Mouse (Mus musculus) mammary gland, adult 2 months (tissue): ENCODE measurements around the gene Parvg. TPM values are rescaled to one million over a fixed set of nuclear protein-coding genes. Genes with fewer than 3 reads are reported as not detected.

Experiments
- polyA plus RNA-seq: library from polyadenylated mRNA; depleted of rRNA; stranded (reverse); fragments of >200 nt; gene quantifications from 2 replicates; pipeline ENCODE4 v1.2.3, GENCODE M21; 2012; ENCODE audit warnings: low replicate concordance; rRNA removed

The Parvg gene
- polyA plus RNA-seq, result 23.3 and 24.2 TPM in 2 replicates

DNA sequence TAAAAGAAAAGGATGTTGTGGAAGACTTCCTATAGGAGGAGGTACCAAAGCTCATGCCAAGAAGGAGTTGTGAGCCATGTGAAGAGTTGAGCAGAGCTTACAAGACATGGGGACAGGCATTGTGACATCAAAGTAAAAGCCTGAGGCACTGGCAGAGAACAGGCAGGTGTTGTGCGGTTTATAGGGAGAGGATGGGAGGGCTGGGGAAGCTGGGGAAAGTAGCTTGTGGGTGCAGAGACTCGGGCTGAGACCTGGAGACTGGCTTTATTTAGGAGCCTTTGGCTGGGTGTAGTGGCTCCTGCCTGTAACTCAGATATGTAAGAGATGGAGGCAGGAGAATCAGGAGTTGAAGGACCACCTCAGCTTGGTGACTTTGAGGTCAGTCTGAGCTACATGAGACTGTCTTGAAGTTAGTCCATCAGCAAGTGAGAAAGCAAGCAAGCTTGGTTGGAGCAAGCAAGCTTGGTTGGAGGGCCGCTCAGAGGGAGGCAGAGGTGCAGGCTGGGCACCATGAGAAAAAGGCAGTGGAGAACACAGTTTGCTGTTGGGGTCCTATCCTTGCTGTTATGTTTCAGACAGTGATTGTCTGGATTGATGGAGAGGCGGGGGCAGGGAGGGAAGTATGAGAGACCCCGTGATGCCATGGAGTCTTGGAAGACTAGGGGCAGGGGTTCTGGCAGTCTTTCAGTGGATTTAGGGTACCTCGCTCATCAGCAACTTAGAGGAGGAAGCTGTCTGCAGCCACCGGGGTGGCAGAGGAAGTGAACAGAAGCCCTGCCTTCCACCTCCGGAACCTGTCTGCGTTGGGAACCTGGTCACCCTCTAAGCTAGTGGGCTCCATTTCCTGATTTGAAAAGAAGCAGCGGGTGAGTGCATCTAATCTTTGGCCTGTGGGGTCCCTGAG, at the start of gene Parvg:
Gene Parvg (plus strand): TSS at position 61 of the 904 bp plus-strand sequence.

Other genes with a start within 250 kb of the Parvg start
- gene Sult4a1, start 218.3 kb upstream of the Parvg start, polyA plus RNA-seq, result not detected in 2 replicates
- 0.41 and 1.8 TPM in 2 replicates for gene Pnpla5, start 200.9 kb upstream of the Parvg start, polyA plus RNA-seq
- gene Pnpla3, start 156.2 kb upstream of the Parvg start, polyA plus RNA-seq, result 779 and 822 TPM in 2 replicates
- gene Samm50, start 131.8 kb upstream of the Parvg start, polyA plus RNA-seq, result 10.1 and 10.6 TPM in 2 replicates
- 8.7 and 12.6 TPM in 2 replicates for gene Parvb, start 92.0 kb upstream of the Parvg start, polyA plus RNA-seq
- 0.43 and 0.53 TPM in 2 replicates for gene Shisal1, start 123.1 kb downstream of the Parvg start, polyA plus RNA-seq
- gene Rtl6, start 233.8 kb downstream of the Parvg start, polyA plus RNA-seq, result 7.1 and 8.9 TPM in 2 replicates